Mouse (Mus musculus) C2C12 (cell line): ENCODE measurements around the gene Calcoco1. TPM values are rescaled to one million over a fixed set of nuclear protein-coding genes. Genes with fewer than 3 reads are reported as not detected.
"Not testable (repeated sequence)": the region's sequence is repeated elsewhere in the genome, so short reads cannot be mapped to it uniquely, and the experiment has no call there.

ENCODE experiments used
- H3K27me3 ChIP-seq: one replicate; pipeline ENCODE4 v1.6.1; 2011; ENCODE audit not compliant: control insufficient read depth, insufficient read depth, insufficient read length
- H3K36me3 ChIP-seq: one replicate; pipeline ENCODE4 v1.6.1; 2011; ENCODE audit not compliant: control insufficient read depth, insufficient read depth
- H3K4me3 ChIP-seq: one replicate; pipeline ENCODE4 v1.5.1; 2011; ENCODE audit warnings: mild to moderate bottlenecking, control low read depth; ENCODE audit not compliant: poor library complexity, insufficient read depth, severe bottlenecking
- H3K79me2 ChIP-seq: one replicate; pipeline ENCODE4 v1.6.1; 2011; ENCODE audit not compliant: control insufficient read depth, insufficient read depth
- H3K79me3 ChIP-seq: one replicate; pipeline ENCODE4 v1.6.1; 2011; ENCODE audit warnings: low read depth, control low read depth
- H3ac ChIP-seq: one replicate; pipeline ENCODE3; 2011; ENCODE audit warnings: low read depth; ENCODE audit not compliant: control insufficient read depth, insufficient read length
- CEBPB ChIP-seq: IDR thresholded peaks from one replicate; pipeline ENCODE4 v1.6.1; 2011; ENCODE audit warnings: low read depth, mild to moderate bottlenecking, control low read depth, moderate library complexity
- CTCF ChIP-seq: IDR thresholded peaks from one replicate; pipeline ENCODE4 v1.5.1; 2011; ENCODE audit not compliant: control insufficient read depth, insufficient read depth, insufficient read length
- FOSL1 ChIP-seq: IDR thresholded peaks from one replicate; pipeline ENCODE4 v1.8.0; 2011; ENCODE audit warnings: mild to moderate bottlenecking, low read length; ENCODE audit not compliant: poor library complexity, insufficient read depth, severe bottlenecking
- MAX ChIP-seq: IDR thresholded peaks from one replicate; pipeline ENCODE4 v1.6.1; 2011; ENCODE audit warnings: mild to moderate bottlenecking, control low read depth
- MYOD1 ChIP-seq: IDR thresholded peaks from one replicate; pipeline ENCODE4 v1.6.1; 2011; ENCODE audit warnings: low read depth; ENCODE audit not compliant: control insufficient read depth, insufficient read length
- MYOG ChIP-seq: IDR thresholded peaks from one replicate; pipeline ENCODE4 v1.6.1; 2011; ENCODE audit not compliant: control insufficient read depth, insufficient read length; ENCODE audit errors: extremely low read depth
- USF1 ChIP-seq: IDR thresholded peaks from one replicate; pipeline ENCODE4 v1.6.1; 2011; ENCODE audit warnings: low read depth, mild to moderate bottlenecking, control low read depth, moderate library complexity
- microRNA-seq: library from miRNA; unstranded; fragments of <30 nt; microRNA quantifications from one replicate; pipeline ENCODE4, GENCODE M21; 2019; ENCODE audit warnings: borderline microRNAs expressed
- polyA plus RNA-seq: library from polyadenylated mRNA; unstranded; fragments of >200 nt; fragmentation: generic; extraction: Trizol; gene quantifications from one replicate; pipeline ENCODE4 v1.2.1, GENCODE M21; 2012; ENCODE audit warnings: missing spikeins

Calcoco1 gene
- polyA plus RNA-seq, 1 experiment, result 25.7 TPM

GRCm38 (mm10) chr15:102670281-102670680 is 51.7 kb downstream of the Calcoco1 start:
- no peak for TF ChIP-seq MYOD1
- no peak for TF ChIP-seq USF1
- no peak for TF ChIP-seq MAX
- TF ChIP-seq CTCF, result no peak
- no peak for TF ChIP-seq CEBPB
- TF ChIP-seq FOSL1, result no peak
- no peak for TF ChIP-seq MYOG
- H3K79me2 ChIP-seq, result peaks cover 48% of the 10 kb centered on the region
- no peaks in the 10 kb centered on the region for H3K27me3 ChIP-seq
- peaks cover 45% of the 10 kb centered on the region for H3K36me3 ChIP-seq
- peaks cover 41% of the 10 kb centered on the region for H3K79me3 ChIP-seq
- H3K4me3 ChIP-seq, result peak overlapping the region; percentile 75
- H3ac ChIP-seq, result peak overlapping the region; percentile 77

- H3K27me3 ChIP-seq, result no peaks in the 10 kb centered on the region
- H3K79me3 ChIP-seq, result peaks cover 41% of the 10 kb centered on the region
- TF ChIP-seq FOSL1 (no peak), MYOD1 (no peak), MAX (no peak), MYOG (no peak), USF1 (no peak), CEBPB (no peak), CTCF (no peak)
- peak overlapping the region; percentile 75 for H3K4me3 ChIP-seq
- H3K79me2 ChIP-seq, result peaks cover 48% of the 10 kb centered on the region
- H3ac ChIP-seq, result peak overlapping the region; percentile 28
- peaks cover 52% of the 10 kb centered on the region for H3K36me3 ChIP-seq
These were observed 52.4 kb downstream of the Calcoco1 start for GRCm38 (mm10) chr15:102669571-102669970.

GRCm38 (mm10) chr15:102665494-102665893 is 56.5 kb downstream of the Calcoco1 start:
- Histone ChIP-seq H3ac (no peak overlapping the region), H3K79me2 (peaks cover 45% of the 10 kb centered on the region), H3K27me3 (no peaks in the 10 kb centered on the region), H3K4me3 (no peak overlapping the region), H3K36me3 (peaks cover 90% of the 10 kb centered on the region), H3K79me3 (peaks cover 40% of the 10 kb centered on the region)
- peak; percentile 65 for TF ChIP-seq CTCF
- no peak for TF ChIP-seq MAX

DNA sequence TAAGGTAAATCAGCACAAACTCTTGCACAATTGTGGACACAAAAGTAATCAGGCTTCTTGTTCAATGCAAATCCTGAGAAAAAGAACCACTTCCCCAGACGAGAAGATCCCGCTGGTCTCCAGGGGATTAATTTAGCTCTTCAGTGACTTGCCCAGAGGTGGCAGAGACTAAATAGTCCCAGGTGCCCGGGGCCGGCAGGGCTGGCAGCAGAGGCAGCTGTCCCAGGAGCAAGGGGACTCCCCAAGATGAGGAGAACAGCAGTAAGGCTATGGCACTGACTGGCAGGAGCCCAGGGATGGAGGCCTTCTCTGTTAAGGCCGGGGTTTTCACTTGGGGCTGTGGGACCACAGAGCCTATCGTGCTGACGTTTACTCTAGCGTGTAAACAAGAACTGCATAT is 58.2 kb downstream of the Calcoco1 start:
- H3K4me3 ChIP-seq, result no peak overlapping the region
- H3K79me3 ChIP-seq, result peaks cover 24% of the 10 kb centered on the region
- peaks cover 28% of the 10 kb centered on the region for H3K79me2 ChIP-seq
- H3K36me3 ChIP-seq, result peaks cover 84% of the 10 kb centered on the region
- no peak overlapping the region for H3ac ChIP-seq
- TF ChIP-seq FOSL1 (no peak), MYOG (no peak), USF1 (no peak), MYOD1 (no peak), MAX (no peak)
- H3K27me3 ChIP-seq, result no peaks in the 10 kb centered on the region

DNA sequence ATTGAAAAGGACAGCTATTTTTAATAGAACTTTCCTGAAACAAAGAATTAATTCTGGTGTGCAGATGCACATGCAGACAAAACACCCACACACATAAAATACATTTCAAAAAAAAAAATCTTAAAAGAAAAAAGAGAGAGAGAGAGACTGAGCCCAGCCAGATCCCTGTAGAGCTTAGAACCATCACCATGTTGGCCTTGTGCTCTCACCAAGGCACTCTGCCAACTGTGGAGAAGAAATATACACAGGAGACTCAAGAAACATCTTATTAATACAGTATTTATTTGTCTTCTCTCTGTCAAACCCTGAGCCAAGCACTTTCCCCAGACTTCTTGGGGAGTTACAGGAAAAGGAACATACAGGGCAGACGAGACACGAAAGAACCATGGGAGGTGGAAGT is 59.4 kb downstream of the Calcoco1 start:
- peaks cover 16% of the 10 kb centered on the region for H3K79me2 ChIP-seq
- H3K36me3 ChIP-seq, result peaks cover 72% of the 10 kb centered on the region
- peaks cover 12% of the 10 kb centered on the region for H3K79me3 ChIP-seq
- not testable (repeated sequence) for H3ac ChIP-seq, H3K27me3 ChIP-seq, H3K4me3 ChIP-seq

DNA sequence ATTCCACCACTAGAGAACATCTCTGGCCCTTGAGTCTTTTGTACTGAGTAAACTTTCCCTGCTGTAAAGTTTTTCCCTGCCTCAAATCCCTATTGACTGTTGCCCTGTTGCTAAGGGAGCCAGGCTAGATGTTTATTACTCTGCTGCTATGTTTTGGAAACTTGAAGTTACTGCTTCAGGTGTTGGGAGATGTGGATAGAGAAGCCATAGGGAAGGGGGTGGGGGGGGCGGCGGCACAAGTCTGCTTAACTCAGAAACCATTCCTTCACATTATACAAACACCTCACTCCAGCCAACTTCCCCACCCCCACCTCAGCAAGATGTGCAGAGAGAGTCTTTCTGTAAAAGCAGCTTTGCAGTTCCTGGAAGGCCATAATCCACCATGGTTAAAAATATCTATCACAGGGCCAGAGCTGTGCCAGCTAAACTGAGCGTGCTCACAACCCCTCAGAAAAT is 64.0 kb downstream of the Calcoco1 start:
- Histone ChIP-seq H3K79me2 (no peaks in the 10 kb centered on the region), H3K4me3 (no peak overlapping the region), H3K36me3 (peaks cover 25% of the 10 kb centered on the region), H3K79me3 (no peaks in the 10 kb centered on the region), H3K27me3 (no peaks in the 10 kb centered on the region), H3ac (no peak overlapping the region)
- TF ChIP-seq FOSL1 (no peak), MYOD1 (no peak), CTCF (no peak), USF1 (no peak), MYOG (no peak), MAX (no peak)

Small RNA genes within 50 kb of the gene (microRNA-seq; reads per million reads assigned to microRNA genes)
- gene Mir688, result 0.20 reads per million

Other genes with a start within 250 kb of the Calcoco1 start
- gene Gm10337, start 218.5 kb downstream of the Calcoco1 start, polyA plus RNA-seq, result not detected
- 11.2 TPM for gene Map3k12, start 205.1 kb downstream of the Calcoco1 start, polyA plus RNA-seq
- gene Tarbp2, start 204.0 kb downstream of the Calcoco1 start, polyA plus RNA-seq, result 127 TPM
- gene Npff, start 197.2 kb downstream of the Calcoco1 start, polyA plus RNA-seq, result 0.94 TPM
- gene Gm28047, start 97.1 kb downstream of the Calcoco1 start, polyA plus RNA-seq, result not detected
- 31.0 TPM for gene Atf7, start 96.7 kb downstream of the Calcoco1 start, polyA plus RNA-seq
- 933 TPM for gene Atp5g2, start 49.8 kb downstream of the Calcoco1 start, polyA plus RNA-seq
- gene Hoxc13, start 198.9 kb upstream of the Calcoco1 start, polyA plus RNA-seq, result 8.2 TPM
- 4.9 TPM for gene Hoxc12, start 214.6 kb upstream of the Calcoco1 start, polyA plus RNA-seq
- 34.6 TPM for gene Hoxc11, start 232.2 kb upstream of the Calcoco1 start, polyA plus RNA-seq
- gene Hoxc10, start 244.6 kb upstream of the Calcoco1 start, polyA plus RNA-seq, result 49.6 TPM
- 1.6 TPM for gene Hoxc5, start 245.3 kb upstream of the Calcoco1 start, polyA plus RNA-seq